Mouse (Mus musculus): ENCODE measurements around the gene Ankrd35.

- TF ChIP-seq GATA1 (IDR thresholded peaks at IDR 0.05; ENCODE audit: borderline replicate concordance, low read length), result no peak
- no peak for TF ChIP-seq FLI1 (IDR thresholded peaks at IDR 0.05; ENCODE audit: low read length)
Observed at GRCm38 (mm10) chr3:96663432-96664239, 6.3 kb upstream of the Ankrd35 start.
